Mouse (Mus musculus) forebrain, embryonic 11.5 days (tissue): ENCODE data around the gene Zfp36l2. TPM values are rescaled to one million over a fixed set of nuclear protein-coding genes. Genes with fewer than 3 reads are reported as not detected.
A peak's percentile ranks its signal among the peaks of the same experiment; 100 is the strongest.

ENCODE experiments used
- ATAC-seq: fragments of 200-750 bp; cut with Nextera tagmentation; replicated peaks from 2 replicates; pipeline ENCODE4 v1.8.0; 2017; ENCODE audit warnings: moderate TSS enrichment; ENCODE audit not compliant: low FRiP score
- DNase-seq: peaks from one replicate; pipeline ENCODE4 v3.0.0-alpha.2; 2017; ENCODE audit warnings: low spot score
- H3K27ac ChIP-seq: fragments of 300-500 bp; sonication (generic); 2 replicates; pipeline ENCODE4 v1.5.1; 2014; ENCODE audit warnings: low read depth, low read length
- H3K27me3 ChIP-seq: fragments of 300-500 bp; sonication (generic); 2 replicates; pipeline ENCODE4 v1.6.1; 2014; ENCODE audit warnings: mild to moderate bottlenecking, low read length, mixed read lengths; ENCODE audit not compliant: control insufficient read depth, insufficient read depth
- H3K36me3 ChIP-seq: fragments of 300-500 bp; sonication (generic); 2 replicates; pipeline ENCODE4 v1.6.1; 2014; ENCODE audit warnings: mild to moderate bottlenecking, low read length, moderate library complexity, mixed read lengths; ENCODE audit not compliant: control insufficient read depth, insufficient read depth
- H3K4me1 ChIP-seq: fragments of 300-500 bp; sonication (generic); replicated peaks from 2 replicates; pipeline ENCODE4 v1.6.1; 2014; ENCODE audit warnings: low read length, mixed read lengths; ENCODE audit not compliant: control insufficient read depth, insufficient read depth
- H3K4me2 ChIP-seq: fragments of 300-500 bp; sonication (generic); 2 replicates; pipeline ENCODE4 v1.6.1; 2014; ENCODE audit warnings: low read depth, mild to moderate bottlenecking, low read length, moderate library complexity, mixed read lengths; ENCODE audit not compliant: severe bottlenecking
- H3K4me3 ChIP-seq: fragments of 300-500 bp; sonication (generic); 2 replicates; pipeline ENCODE4 v1.5.1; 2014; ENCODE audit warnings: low read depth, low read length
- H3K9ac ChIP-seq: fragments of 300-500 bp; sonication (generic); 2 replicates; pipeline ENCODE4 v1.6.1; 2014; ENCODE audit warnings: low read length
- H3K9me3 ChIP-seq: fragments of 300-500 bp; sonication (generic); 2 replicates; pipeline ENCODE4 v1.6.1; 2016; ENCODE audit warnings: low read length, mixed read lengths; ENCODE audit not compliant: control insufficient read depth
- WGBS: fragments of 180-500 bp; shearing (Covaris S2); extraction: QIAGEN DNeasy Blood & Tissue Kit; methylation state at CpG from one replicate; pipeline ENCODE4 v1.1.7; 2014; 5-methylcytosine and 5-hydroxymethylcytosine counted together
- polyA plus RNA-seq: library from polyadenylated mRNA; unstranded; fragments of >200 nt; fragmentation: Nextera tagmentation; extraction: Ambion mirVana; gene quantifications from 2 replicates; pipeline ENCODE4 v1.2.1, GENCODE M21; 2014

Zfp36l2 gene
- polyA plus RNA-seq, 1 experiment from 2014 or later = 15.3 TPM

DNA sequence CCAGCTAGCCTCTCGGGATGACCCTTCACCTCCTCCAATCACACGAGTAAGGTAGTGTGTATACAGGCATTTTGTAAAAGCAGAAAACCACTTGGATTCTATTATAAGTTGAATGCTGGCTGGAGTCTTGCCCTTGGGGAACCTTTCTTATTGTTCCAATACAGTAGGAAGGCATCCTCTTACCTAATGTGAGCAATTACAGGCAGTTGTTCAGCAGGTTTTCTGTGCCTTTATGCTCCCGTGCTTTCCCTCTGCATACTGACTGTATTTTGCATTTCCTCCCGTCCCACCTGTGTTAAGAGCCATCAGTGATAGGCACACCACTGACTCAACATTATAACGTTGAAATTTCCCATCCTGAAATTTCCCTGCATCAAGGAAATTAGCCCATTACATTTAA is 17.2 kb upstream of the Zfp36l2 start:
- H3K9me3 ChIP-seq = no peaks in the 10 kb centered on the region
- ATAC-seq = no peak

GRCm38 (mm10) chr17:84203340-84203739 is 15.6 kb upstream of the Zfp36l2 start:
- ATAC-seq (no peak), DNase-seq (no peak)
- no peaks in the 10 kb centered on the region for H3K9me3 ChIP-seq
- H3K36me3 ChIP-seq = no peaks in the 10 kb centered on the region
- H3K27ac ChIP-seq = no peak overlapping the region
- H3K4me2 ChIP-seq = no peak overlapping the region
- H3K9ac ChIP-seq = no peak overlapping the region
- H3K4me3 ChIP-seq = no peak overlapping the region
- no peaks in the 10 kb centered on the region for H3K27me3 ChIP-seq
- H3K4me1 ChIP-seq = peaks cover 7% of the 10 kb centered on the region; the same call in 1 of the 2 replicates
- 61% methylated on average over 7 of the region's 7 CpGs for WGBS

More for the DNA sequence above, 17.2 kb upstream of the Zfp36l2 start:
- DNase-seq = no peak
- no peak overlapping the region for H3K27ac ChIP-seq
- no peak overlapping the region for H3K4me3 ChIP-seq
- H3K36me3 ChIP-seq = no peaks in the 10 kb centered on the region
- peaks cover 7% of the 10 kb centered on the region; the same call in 1 of the 2 replicates for H3K4me1 ChIP-seq
- H3K27me3 ChIP-seq = no peaks in the 10 kb centered on the region
- 84% methylated on average over 5 of the region's 5 CpGs for WGBS
- no peak overlapping the region for H3K4me2 ChIP-seq
- H3K9ac ChIP-seq = no peak overlapping the region

GRCm38 (mm10) chr17:84201183-84201582 is 13.4 kb upstream of the Zfp36l2 start:
- H3K27ac ChIP-seq = no peak overlapping the region
- WGBS = 94% methylated on average over 5 of the region's 5 CpGs
- H3K4me1 ChIP-seq = peaks cover 7% of the 10 kb centered on the region; the same call in 1 of the 2 replicates
- H3K27me3 ChIP-seq = no peaks in the 10 kb centered on the region
- DNase-seq (no peak), ATAC-seq (no peak)
- H3K4me2 ChIP-seq = no peak overlapping the region
- H3K4me3 ChIP-seq = no peak overlapping the region
- H3K9ac ChIP-seq = no peak overlapping the region
- H3K36me3 ChIP-seq = no peaks in the 10 kb centered on the region
- H3K9me3 ChIP-seq = no peaks in the 10 kb centered on the region

DNA sequence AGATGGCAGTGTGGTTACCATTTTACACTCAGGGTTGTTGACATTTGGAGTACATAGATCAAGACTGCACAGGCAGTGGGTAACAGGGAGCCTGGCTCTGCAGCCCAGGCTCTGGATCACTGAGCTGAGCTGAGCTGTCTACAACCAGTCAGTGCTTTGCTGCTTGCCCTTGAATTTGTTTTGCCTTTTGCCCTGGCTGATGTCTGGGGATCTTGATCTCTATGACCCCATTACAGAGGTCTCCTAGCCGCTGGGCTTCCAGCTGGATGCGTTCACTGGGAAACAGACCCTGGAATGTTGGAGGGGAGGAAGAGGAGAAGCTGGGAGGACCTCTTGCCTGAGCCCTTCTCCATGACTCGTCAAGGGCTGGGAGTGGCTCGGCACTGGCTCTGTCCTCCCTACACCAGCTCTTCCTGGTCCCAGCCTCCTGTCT is 10.2 kb upstream of the Zfp36l2 start:
- Histone ChIP-seq H3K27ac (no peak overlapping the region), H3K9ac (no peak overlapping the region), H3K4me2 (no peak overlapping the region), H3K36me3 (no peaks in the 10 kb centered on the region; the same call in 1 of the 2 replicates), H3K9me3 (no peaks in the 10 kb centered on the region), H3K27me3 (no peaks in the 10 kb centered on the region), H3K4me1 (no peaks in the 10 kb centered on the region), H3K4me3 (no peak overlapping the region)
- WGBS = 67% methylated on average over 4 of the region's 4 CpGs
- ATAC-seq (no peak), DNase-seq (no peak)

DNA sequence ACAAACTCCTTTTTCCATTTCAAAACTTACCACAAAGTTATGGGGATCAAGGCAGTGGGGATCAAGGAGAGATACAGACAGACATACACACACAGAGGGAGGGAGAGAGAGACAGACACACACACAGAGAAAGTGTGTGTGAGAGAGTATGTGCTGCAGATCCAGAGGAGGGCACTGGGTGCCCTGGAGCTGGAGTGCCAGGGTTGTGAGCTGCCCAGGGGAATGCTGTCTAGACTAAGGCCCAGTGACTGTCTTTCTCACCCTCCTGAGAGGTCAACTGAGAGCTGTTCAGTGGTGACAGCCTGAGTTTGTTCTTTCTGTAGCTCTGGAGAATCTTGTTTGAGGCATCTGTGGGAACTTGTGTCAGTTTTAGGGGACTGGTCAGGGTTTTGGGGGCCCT is 8.6 kb upstream of the Zfp36l2 start:
- Histone ChIP-seq H3K4me3 (no peak overlapping the region), H3K4me1 (no peaks in the 10 kb centered on the region), H3K4me2 (no peak overlapping the region), H3K9ac (0 out of 2 replicates have a peak overlapping the region, but pooled peaks have one; percentile 21), H3K27ac (no peak overlapping the region), H3K36me3 (no peaks in the 10 kb centered on the region; the same call in 1 of the 2 replicates), H3K27me3 (no peaks in the 10 kb centered on the region), H3K9me3 (no peaks in the 10 kb centered on the region)
- DNase-seq (no peak), ATAC-seq (no peak)

- ATAC-seq (no peak), DNase-seq (no peak)
- no peak overlapping the region for H3K4me3 ChIP-seq
- H3K4me1 ChIP-seq = no peaks in the 10 kb centered on the region
- H3K4me2 ChIP-seq = no peak overlapping the region
- H3K36me3 ChIP-seq = no peaks in the 10 kb centered on the region; the same call in 1 of the 2 replicates
- no peak overlapping the region for H3K9ac ChIP-seq
- H3K27me3 ChIP-seq = no peaks in the 10 kb centered on the region
- no peaks in the 10 kb centered on the region for H3K9me3 ChIP-seq
- 85% methylated on average over 3 of the region's 3 CpGs for WGBS
- H3K27ac ChIP-seq = no peak overlapping the region
Observed at GRCm38 (mm10) chr17:84195835-84196234, 8.1 kb upstream of the Zfp36l2 start.

DNA sequence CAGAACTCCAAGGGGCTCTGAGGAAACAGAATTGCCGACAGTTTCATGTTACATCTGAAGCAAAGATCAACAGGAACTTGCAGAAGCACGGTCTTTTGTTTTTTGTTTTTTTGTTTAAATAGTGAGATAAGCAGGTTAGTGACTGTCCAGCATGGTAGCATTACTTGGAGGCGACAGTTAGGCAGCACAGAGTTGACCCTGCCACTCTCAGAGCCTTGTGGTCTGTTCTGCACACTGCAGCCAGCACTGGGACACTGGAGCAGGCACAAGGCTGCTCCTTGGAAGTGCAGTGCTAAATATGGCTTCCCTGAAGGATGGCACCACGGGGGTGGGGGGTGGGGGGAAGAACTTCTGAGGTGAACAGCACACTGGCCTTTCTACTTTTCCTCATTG is 7.3 kb upstream of the Zfp36l2 start:
- 64% methylated on average over 4 of the region's 4 CpGs for WGBS
- no peak overlapping the region for H3K4me2 ChIP-seq
- no peaks in the 10 kb centered on the region; the same call in 1 of the 2 replicates for H3K36me3 ChIP-seq

GRCm38 (mm10) chr17:84194282-84195002 is 6.7 kb upstream of the Zfp36l2 start:
- Histone ChIP-seq H3K36me3 (no peaks in the 10 kb centered on the region; the same call in 1 of the 2 replicates), H3K27ac (no peak overlapping the region)

More for the DNA sequence above, 7.3 kb upstream of the Zfp36l2 start:
- Histone ChIP-seq H3K27me3 (0 out of 2 replicates have a peak, but pooled peaks cover under 1% of the 10 kb centered on the region), H3K9me3 (no peaks in the 10 kb centered on the region), H3K27ac (no peak overlapping the region), H3K9ac (no peak overlapping the region), H3K4me3 (no peak overlapping the region), H3K4me1 (no peaks in the 10 kb centered on the region)
- ATAC-seq (no peak), DNase-seq (no peak)

GRCm38 (mm10) chr17:84193411-84193810 is 5.7 kb upstream of the Zfp36l2 start:
- H3K9me3 ChIP-seq = no peaks in the 10 kb centered on the region
- no peak for DNase-seq
- no peak overlapping the region for H3K4me2 ChIP-seq
- H3K4me3 ChIP-seq = no peak overlapping the region
- ATAC-seq = no peak
- WGBS = 92% methylated on average over 9 of the region's 9 CpGs
- peaks cover 10% of the 10 kb centered on the region for H3K4me1 ChIP-seq
- H3K9ac ChIP-seq = no peak overlapping the region
- no peaks in the 10 kb centered on the region; the same call in 1 of the 2 replicates for H3K36me3 ChIP-seq
- H3K27ac ChIP-seq = no peak overlapping the region
- 0 out of 2 replicates have a peak, but pooled peaks cover 2% of the 10 kb centered on the region for H3K27me3 ChIP-seq

More at GRCm38 (mm10) chr17:84194282-84195002, 6.7 kb upstream of the Zfp36l2 start:
- no peaks in the 10 kb centered on the region; the same call in 1 of the 2 replicates for H3K4me1 ChIP-seq
- H3K9ac ChIP-seq = no peak overlapping the region
- ATAC-seq (no peak), DNase-seq (no peak)
- H3K4me2 ChIP-seq = no peak overlapping the region
- H3K4me3 ChIP-seq = no peak overlapping the region
- 87% methylated on average over 4 of the region's 4 CpGs for WGBS
- H3K27me3 ChIP-seq = 0 out of 2 replicates have a peak, but pooled peaks cover 2% of the 10 kb centered on the region
- no peaks in the 10 kb centered on the region for H3K9me3 ChIP-seq
